Mouse (Mus musculus) retina, embryonic 14.5 days (tissue): ENCODE data around the gene Nxph2.

Source experiments
- DNase-seq: peaks from one replicate; pipeline ENCODE4 v3.0.0-alpha.2; 2015; ENCODE audit warnings: low spot score

Nxph2 gene

GRCm38 (mm10) chr2:23320746-23321585 lies at the start of gene Nxph2:
Gene Nxph2 (plus strand): TSS chr2:23321246.
- peak; percentile 47 for DNase-seq

GRCm38 (mm10) chr2:23290991-23291390 lies 30.1 kb upstream of the Nxph2 start:
- peak; percentile 46 for DNase-seq

- peak; percentile 17 for DNase-seq
Measured at GRCm38 (mm10) chr2:23314869-23315268, 6.2 kb upstream of the Nxph2 start.
